Mouse (Mus musculus): Measurements from ENCODE around the gene Acp6. TPM values are rescaled to one million over a fixed set of nuclear protein-coding genes. Genes with fewer than 3 reads are reported as not detected.
"Not testable (repeated sequence)": the region's sequence is repeated elsewhere in the genome, so short reads cannot be mapped to it uniquely, and the experiment has no call there.

Gene Acp6
- 61.5 and 65.3 TPM in 2 replicates for total RNA-seq (2021)
- long read RNA-seq, transcript Acp6-208 (1 exons, 3,291 nt), result minor isoform, 7 of 93 reads
- long read RNA-seq, transcript Acp6-201 (10 exons, 1,754 nt), result major isoform, 67 of 93 reads
- long read RNA-seq, partial matches to known transcripts, result 1 of 93 reads
- long read RNA-seq, other reads (novel, unspliced or antisense), result 17 of 93 reads

GRCm38 (mm10) chr3:97158611-97159508, at the start of gene Acp6:
Acp6 (plus strand) TSS chr3:97158777.
- peak; percentile 87 for DNase-seq

- no peak for DNase-seq
These were observed 41.1 kb upstream of the Acp6 start for GRCm38 (mm10) chr3:97117511-97117910.

- no peak for DNase-seq
These were observed 40.3 kb upstream of the Acp6 start for GRCm38 (mm10) chr3:97118313-97118712.

GRCm38 (mm10) chr3:97124193-97124592, 34.4 kb upstream of the Acp6 start:
- no peak for DNase-seq

- DNase-seq, result no peak
These were observed 29.2 kb upstream of the Acp6 start for GRCm38 (mm10) chr3:97129410-97129809.

- DNase-seq, result not testable (repeated sequence)
These were observed 20.9 kb upstream of the Acp6 start for GRCm38 (mm10) chr3:97137666-97138065.

- no peak for DNase-seq
These were observed 7.5 kb upstream of the Acp6 start for GRCm38 (mm10) chr3:97151092-97151491.

GRCm38 (mm10) chr3:97156431-97156830, 2.1 kb upstream of the Acp6 start:
- no peak for DNase-seq

GRCm38 (mm10) chr3:97157308-97157707, 1.3 kb upstream of the Acp6 start:
- DNase-seq, result no peak

- DNase-seq, result peak; percentile 79
These were observed 498 bp upstream of the Acp6 start for GRCm38 (mm10) chr3:97157958-97158599.

GRCm38 (mm10) chr3:97159509-97159850, 903 bp downstream of the Acp6 start:
- DNase-seq, result no peak

GRCm38 (mm10) chr3:97159986-97160385, 1.4 kb downstream of the Acp6 start:
- no peak for DNase-seq

GRCm38 (mm10) chr3:97160908-97161307, 2.3 kb downstream of the Acp6 start:
- peak; percentile 17 for DNase-seq

- no peak for DNase-seq
These were observed 3.2 kb downstream of the Acp6 start for GRCm38 (mm10) chr3:97161773-97162172.

- DNase-seq, result no peak
These were observed 5.9 kb downstream of the Acp6 start for GRCm38 (mm10) chr3:97164477-97164876.

GRCm38 (mm10) chr3:97167126-97167525, 8.5 kb downstream of the Acp6 start:
- DNase-seq, result no peak

GRCm38 (mm10) chr3:97171531-97171930, 13.0 kb downstream of the Acp6 start:
- no peak for DNase-seq

- no peak for DNase-seq
These were observed 13.7 kb downstream of the Acp6 start for GRCm38 (mm10) chr3:97172231-97172630.

- no peak for DNase-seq
These were observed 14.1 kb downstream of the Acp6 start for GRCm38 (mm10) chr3:97172632-97173031.

- DNase-seq, result no peak
These were observed 20.3 kb downstream of the Acp6 start for GRCm38 (mm10) chr3:97178885-97179284.

GRCm38 (mm10) chr3:97180527-97180926, 21.9 kb downstream of the Acp6 start:
- DNase-seq, result no peak

- DNase-seq, result no peak
These were observed 25.2 kb downstream of the Acp6 start for GRCm38 (mm10) chr3:97183810-97184209.

Data from adrenal gland, postnatal 25 days (tissue).